33 mouse cellular contexts compared by ENCODE assay signal in genomic region chr8:106280844-106281243, GRCm38 (mm10). TPM values are rescaled to one million over a fixed set of nuclear protein-coding genes. Genes with fewer than 3 reads are reported as not detected.
DNase-seq lines count a peak whose midpoint lies in the region; ATAC-seq and TF ChIP-seq lines count a peak whose summit lies in the region.
"Had no signal": no experiment of that assay in that cellular context is flagged by ENCODE, and none has a peak within 500 bp of the region (broad histone marks: within the 10 kb centered on the region; RNA-seq: fewer than 3 reads in every experiment).

No protein-coding gene starts in this region.

- peaks cover 58% of the 10 kb centered on the region for H3K4me1 ChIP-seq in E14TG2a.4 (replicated peaks; ENCODE audit: low read depth, low read length)
- H3K4me1 ChIP-seq in intestine, embryonic 16.5 days (ENCODE audit: control insufficient read depth, insufficient read depth, low read length), result peaks cover 23% of the 10 kb centered on the region
- H3K4me1 ChIP-seq in stomach, embryonic 15.5 days, result no peaks in the 10 kb centered on the region
- H3K4me1 ChIP-seq: embryonic facial prominence, embryonic 15.5 days; limb, embryonic 13.5 days; midbrain, embryonic 13.5 days; neural tube, embryonic 13.5 days had no signal

- H3K4me2 ChIP-seq in intestine, embryonic 16.5 days (ENCODE audit: low read depth, low read length), result peak overlapping the region; percentile 36
- H3K4me2 ChIP-seq in stomach, embryonic 15.5 days, result 0 out of 2 replicates have a peak overlapping the region, but pooled peaks have one; percentile 13
- H3K4me2 ChIP-seq: embryonic facial prominence, embryonic 15.5 days; hindbrain, embryonic 13.5 days; limb, embryonic 13.5 days; liver, embryonic 13.5 days; midbrain, embryonic 13.5 days; neural tube, embryonic 13.5 days had no signal

- H3K9ac ChIP-seq in intestine, embryonic 16.5 days (ENCODE audit: low read depth, low read length), result peak overlapping the region; percentile 48
- no peak overlapping the region for H3K9ac ChIP-seq in stomach, embryonic 15.5 days
- H3K9ac ChIP-seq: embryonic facial prominence, embryonic 15.5 days; hindbrain, embryonic 13.5 days; limb, embryonic 13.5 days; liver, embryonic 13.5 days; midbrain, embryonic 13.5 days; neural tube, embryonic 13.5 days had no signal

- 0 out of 2 replicates have a peak, but pooled peaks cover 6% of the 10 kb centered on the region for H3K9me3 ChIP-seq in E14TG2a.4 (ENCODE audit: low read length)
- no peaks in the 10 kb centered on the region for H3K9me3 ChIP-seq in intestine, embryonic 16.5 days (ENCODE audit: control insufficient read depth, low read length)
- H3K9me3 ChIP-seq in stomach, embryonic 15.5 days, result no peaks in the 10 kb centered on the region
- H3K9me3 ChIP-seq: embryonic facial prominence, embryonic 10.5 days; embryonic facial prominence, embryonic 15.5 days; hindbrain, embryonic 13.5 days; limb, embryonic 13.5 days; liver, embryonic 13.5 days; midbrain, embryonic 13.5 days; neural tube, embryonic 13.5 days had no signal

- ATAC-seq in intestine, embryonic 16.5 days, result peak; percentile 71
- peak; percentile 52 for ATAC-seq in stomach, embryonic 15.5 days (ENCODE audit: insufficient read depth, low FRiP score, low read depth)
- ATAC-seq: forebrain, embryonic 14.5 days; lung, postnatal 0 days; midbrain, embryonic 13.5 days; Patski had no signal

- WGBS in intestine, embryonic 16.5 days, result 28% methylated on average over 4 of the region's 4 CpGs
- 42% methylated on average over 4 of the region's 4 CpGs for WGBS in stomach, embryonic 15.5 days

- peak; percentile 55 for DNase-seq in ES-CJ7 (ENCODE audit: low read depth, low spot score)
- no peak for DNase-seq in layer of hippocampus, adult 2 months (ENCODE audit: low spot score in 2 of 2)
- DNase-seq in ovary, adult 18-20 months (ENCODE audit: low spot score), result no peak
- no peak for DNase-seq in ovary, postnatal 14 days (ENCODE audit: low spot score)
- DNase-seq: adrenal gland, adult 2 months; adrenal gland, postnatal 36 days; cerebellum, adult 2 months; cerebellum, postnatal 14 days; gastrocnemius, postnatal 14 days; heart, postnatal 36 days; kidney, adult 8-10 months; kidney, postnatal 10 days; liver, embryonic 13.5 days; lung, adult 18-20 months; retina, postnatal 1 day; right cerebral cortex, postnatal 14 days; thymus, postnatal 14 days had no signal

- peaks cover 26% of the 10 kb centered on the region for H3K27me3 ChIP-seq in E14TG2a.4 (ENCODE audit: insufficient read depth, low read length)
- no peaks in the 10 kb centered on the region for H3K27me3 ChIP-seq in intestine, embryonic 16.5 days (replicated peaks; ENCODE audit: control insufficient read depth, insufficient read depth, low read length)
- no peaks in the 10 kb centered on the region for H3K27me3 ChIP-seq in stomach, embryonic 15.5 days (replicated peaks)
- H3K27me3 ChIP-seq: embryonic facial prominence, embryonic 15.5 days; hindbrain, embryonic 13.5 days; limb, embryonic 13.5 days; liver, embryonic 13.5 days; midbrain, embryonic 13.5 days; neural tube, embryonic 13.5 days; Patski had no signal

- H3K36me3 ChIP-seq in E14TG2a.4 (ENCODE audit: insufficient read depth, low read length), result no peaks in the 10 kb centered on the region
- H3K36me3 ChIP-seq in intestine, embryonic 16.5 days (ENCODE audit: control insufficient read depth, insufficient read depth, low read length), result no peaks in the 10 kb centered on the region
- no peaks in the 10 kb centered on the region for H3K36me3 ChIP-seq in stomach, embryonic 15.5 days
- H3K36me3 ChIP-seq: embryonic facial prominence, embryonic 10.5 days; embryonic facial prominence, embryonic 15.5 days; limb, embryonic 13.5 days; liver, embryonic 13.5 days had no signal

- 0 out of 2 replicates have a peak overlapping the region, but pooled peaks have one; percentile 0 for H3K4me3 ChIP-seq in E14TG2a.4 (replicated peaks; ENCODE audit: low read length)
- peak overlapping the region; percentile 30 for H3K4me3 ChIP-seq in intestine, embryonic 16.5 days (ENCODE audit: low read length)
- peak overlapping the region; percentile 2; the same call in 1 of the 2 replicates for H3K4me3 ChIP-seq in stomach, embryonic 15.5 days (replicated peaks)
- no peak overlapping the region for H3K4me3 ChIP-seq in layer of hippocampus, adult 2 months
- H3K4me3 ChIP-seq: embryonic facial prominence, embryonic 10.5 days; embryonic facial prominence, embryonic 15.5 days; hindbrain, embryonic 13.5 days; left cerebral cortex, adult 2 months; limb, embryonic 13.5 days; liver, embryonic 13.5 days; midbrain, embryonic 13.5 days; neural tube, embryonic 13.5 days had no signal

- peak overlapping the region; percentile 66 for H3K27ac ChIP-seq in intestine, embryonic 16.5 days (ENCODE audit: low read length)
- H3K27ac ChIP-seq in stomach, embryonic 15.5 days, result peak overlapping the region; percentile 31; the same call in 1 of the 2 replicates
- no peak overlapping the region for H3K27ac ChIP-seq in layer of hippocampus, adult 2 months
- H3K27ac ChIP-seq: embryonic facial prominence, embryonic 10.5 days; embryonic facial prominence, embryonic 15.5 days; hindbrain, embryonic 13.5 days; left cerebral cortex, adult 2 months; limb, embryonic 13.5 days; liver, embryonic 13.5 days; macrophage; midbrain, embryonic 13.5 days; neural tube, embryonic 13.5 days had no signal

- no peak for TF ChIP-seq CTCF in E14TG2a.4 (conservative IDR thresholded peaks at IDR 0.05; ENCODE audit: low read length)
- no peak for TF ChIP-seq CTCF in layer of hippocampus, adult 2 months (conservative IDR thresholded peaks at IDR 0.05)

RNA-seq across cellular contexts. Expression of gene Smpd3, which starts 56.9 kb away (rescaled TPM):
- polyA plus RNA-seq in intestine, embryonic 16.5 days (2015; fragmentation: Nextera tagmentation; extraction: Ambion mirVana), result 21.7 and 23.3 TPM in 2 replicates
- polyA plus RNA-seq in stomach, embryonic 15.5 days (2015; fragmentation: Nextera tagmentation; extraction: Ambion mirVana), result 16.4 and 17.3 TPM in 2 replicates
- 10 to 100 TPM; 74.2 to 75.8 TPM for total RNA-seq in layer of hippocampus, adult 2 months (2021)
- total RNA-seq: granulocyte monocyte progenitor cell, adult 5-6 weeks; megakaryocyte-erythroid progenitor cell, adult 5-6 weeks had no signal
